Mouse (Mus musculus) MEL (cell line): ENCODE results near the gene Wasl. TPM values are rescaled to one million over a fixed set of nuclear protein-coding genes. Genes with fewer than 3 reads are reported as not detected.

Source experiments
- DNase-seq: peaks from one replicate; pipeline ENCODE4 v3.0.0; 2011; ENCODE audit warnings: low read depth, low spot score
- H3K27ac ChIP-seq: 2 replicates; pipeline ENCODE4 v1.5.1; 2012; ENCODE audit warnings: low read depth, mild to moderate bottlenecking, control low read depth, low read length, moderate library complexity; ENCODE audit not compliant: control insufficient read depth
- H3K27me3 ChIP-seq, 2 experiments: fragments of 150-350 bp in 1 of 2; sonication (generic) in 1 of 2; 2 replicates each; pipeline ENCODE4 v1.6.1; 2012; ENCODE audit warnings: low read length in 2 of 2, mild to moderate bottlenecking in 2 of 2, improper control_type of control experiment in 1 of 2, moderate library complexity in 1 of 2; ENCODE audit not compliant: insufficient read depth in 2 of 2, control insufficient read depth in 1 of 2
- H3K36me3 ChIP-seq, 2 experiments: 2 replicates each; pipeline ENCODE4 v1.6.1; 2012 to 2014; ENCODE audit warnings: low read length in 2 of 2, improper control_type of control experiment in 1 of 2, inconsistent platforms in 1 of 2, mild to moderate bottlenecking in 1 of 2; ENCODE audit not compliant: insufficient read depth in 2 of 2, control insufficient read depth in 1 of 2
- H3K4me1 ChIP-seq, 2 experiments: fragments of 150-350 bp in 1 of 2; sonication (generic) in 1 of 2; 2 replicates each; pipeline ENCODE4 v1.6.1; 2012; ENCODE audit warnings: low read length in 2 of 2, improper control_type of control experiment in 1 of 2, mild to moderate bottlenecking in 1 of 2; ENCODE audit not compliant: insufficient read depth in 2 of 2, control insufficient read depth in 1 of 2
- H3K4me3 ChIP-seq, 2 experiments: fragments of 150-350 bp in 1 of 2; sonication (generic) in 1 of 2; 2 replicates each; pipeline ENCODE4 v1.5.1; 2012; ENCODE audit warnings: low read depth in 2 of 2, low read length in 2 of 2, mild to moderate bottlenecking in 2 of 2, moderate library complexity in 2 of 2, control low read depth in 1 of 2, improper control_type of control experiment in 1 of 2; ENCODE audit not compliant: control insufficient read depth in 1 of 2, insufficient read depth in 1 of 2
- H3K79me2 ChIP-seq: 2 replicates; pipeline ENCODE4 v1.6.1; 2012; ENCODE audit warnings: mild to moderate bottlenecking, low read length, moderate library complexity; ENCODE audit not compliant: control insufficient read depth, poor library complexity, insufficient read depth
- H3K9ac ChIP-seq: 2 replicates; pipeline ENCODE4 v1.6.1; 2012; ENCODE audit warnings: low read depth, mild to moderate bottlenecking, control low read depth, low read length, moderate library complexity; ENCODE audit not compliant: control insufficient read depth, poor library complexity, severe bottlenecking
- H3K9me3 ChIP-seq: fragments of 150-350 bp; sonication (generic); replicated peaks from 2 replicates; pipeline ENCODE4 v1.6.1; 2012; ENCODE audit warnings: mild to moderate bottlenecking, low read length, improper control_type of control experiment, moderate library complexity; ENCODE audit not compliant: insufficient read depth
- CHD1 ChIP-seq: IDR thresholded peaks from 2 replicates; pipeline ENCODE4 v1.6.1; 2012; ENCODE audit warnings: low read depth, mild to moderate bottlenecking, inconsistent platforms, low read length, improper control_type of control experiment
- CTCF ChIP-seq, 3 experiments: IDR thresholded peaks in 2 of 3; conservative IDR thresholded peaks in 1 of 3; 2 replicates each; pipeline ENCODE4 v1.5.1; 2011 to 2012; ENCODE audit warnings: low read length in 3 of 3, low read depth in 2 of 3, mild to moderate bottlenecking in 2 of 3, improper control_type of control experiment in 1 of 3, inconsistent platforms in 1 of 3, mixed read lengths in 1 of 3, moderate library complexity in 1 of 3; ENCODE audit not compliant: control insufficient read depth in 1 of 3, insufficient read depth in 1 of 3, poor library complexity in 1 of 3, severe bottlenecking in 1 of 3
- EP300 ChIP-seq, 2 experiments: IDR thresholded peaks; 2 replicates each; pipeline ENCODE4 v1.6.1; 2011; ENCODE audit warnings: improper control_type of control experiment in 2 of 2, low read length in 2 of 2, low read depth in 1 of 2, mild to moderate bottlenecking in 1 of 2
- ETS1 ChIP-seq: IDR thresholded peaks from 2 replicates; pipeline ENCODE4 v1.6.1; 2012; ENCODE audit warnings: low read depth, mild to moderate bottlenecking, inconsistent platforms, low read length, improper control_type of control experiment, moderate library complexity
- GABPA ChIP-seq: IDR thresholded peaks from 2 replicates; pipeline ENCODE4 v1.6.1; 2012; ENCODE audit warnings: low read depth, mild to moderate bottlenecking, inconsistent platforms, low read length, improper control_type of control experiment, moderate library complexity
- GATA1 ChIP-seq: IDR thresholded peaks from 2 replicates; pipeline ENCODE4 v1.6.1; 2011; ENCODE audit warnings: low read depth, low read length, improper control_type of control experiment
- MAFK ChIP-seq: IDR thresholded peaks from 2 replicates; pipeline ENCODE4 v1.6.1; 2011; ENCODE audit warnings: low read depth, mild to moderate bottlenecking, low read length, improper control_type of control experiment, borderline replicate concordance
- MXI1 ChIP-seq: IDR thresholded peaks from 2 replicates; pipeline ENCODE4 v1.6.1; 2011; ENCODE audit warnings: mild to moderate bottlenecking, low read depth, low read length, improper control_type of control experiment
- MYB ChIP-seq: IDR thresholded peaks from 2 replicates; pipeline ENCODE4 v1.6.1; 2011; ENCODE audit warnings: mild to moderate bottlenecking, low read depth, low read length, improper control_type of control experiment
- MYC ChIP-seq: IDR thresholded peaks from 2 replicates; pipeline ENCODE4 v1.6.1; 2011; ENCODE audit warnings: low read depth, mild to moderate bottlenecking, low read length, improper control_type of control experiment, moderate library complexity
- NELFE ChIP-seq: IDR thresholded peaks from 2 replicates; pipeline ENCODE4 v1.6.1; 2011; ENCODE audit warnings: low read depth, low read length, improper control_type of control experiment
- NRF1 ChIP-seq: IDR thresholded peaks from 2 replicates; pipeline ENCODE4 v1.6.1; 2014; ENCODE audit warnings: low read depth, mild to moderate bottlenecking, inconsistent platforms, low read length, improper control_type of control experiment, moderate library complexity; ENCODE audit not compliant: poor library complexity, insufficient read depth, severe bottlenecking
- POLR2A ChIP-seq, 2 experiments: IDR thresholded peaks; 2 replicates each; pipeline ENCODE4 v1.6.1; 2011 to 2012; ENCODE audit warnings: low read length in 2 of 2, mild to moderate bottlenecking in 2 of 2, control low read depth in 1 of 2, improper control_type of control experiment in 1 of 2, low read depth in 1 of 2, moderate library complexity in 1 of 2; ENCODE audit not compliant: control insufficient read depth in 1 of 2, insufficient read depth in 1 of 2, poor library complexity in 1 of 2
- RAD21 ChIP-seq: IDR thresholded peaks from 2 replicates; pipeline ENCODE4 v1.6.1; 2011; ENCODE audit warnings: mild to moderate bottlenecking, low read depth, low read length, improper control_type of control experiment
- RCOR1 ChIP-seq: IDR thresholded peaks from 2 replicates; pipeline ENCODE4 v1.6.1; 2012; ENCODE audit warnings: low read depth, mild to moderate bottlenecking, inconsistent platforms, low read length, improper control_type of control experiment
- TBP ChIP-seq: IDR thresholded peaks from 2 replicates; pipeline ENCODE4 v1.8.0; 2011; ENCODE audit warnings: low read depth, low read length, improper control_type of control experiment
- USF1 ChIP-seq: IDR thresholded peaks from 2 replicates; pipeline ENCODE4 v1.6.1; 2014; ENCODE audit warnings: low read depth, mild to moderate bottlenecking, inconsistent platforms, low read length, improper control_type of control experiment, moderate library complexity
- USF2 ChIP-seq, 2 experiments: IDR thresholded peaks; 2 replicates each; pipeline ENCODE4 v1.6.1; 2011 to 2012; ENCODE audit warnings: improper control_type of control experiment in 2 of 2, low read length in 2 of 2, borderline replicate concordance in 1 of 2, inconsistent platforms in 1 of 2, low read depth in 1 of 2, mild to moderate bottlenecking in 1 of 2; ENCODE audit not compliant: insufficient read depth in 1 of 2
- ZKSCAN1 ChIP-seq: IDR thresholded peaks from 2 replicates; pipeline ENCODE4 v1.6.1; 2012; ENCODE audit warnings: low read depth, mild to moderate bottlenecking, inconsistent platforms, low read length, improper control_type of control experiment, moderate library complexity
- ZNF384 ChIP-seq: IDR thresholded peaks from 2 replicates; pipeline ENCODE4 v1.6.1; 2012; ENCODE audit warnings: low read depth, mild to moderate bottlenecking, inconsistent platforms, low read length, improper control_type of control experiment
- polyA plus RNA-seq, 2 experiments: library from polyadenylated mRNA; stranded (reverse) in 1 of 2; unstranded in 1 of 2; fragments of >175 nt in 1 of 2; fragments of >200 nt in 1 of 2; gene quantifications; 2 replicates each; pipeline versions ENCODE4 v1.2.1 to v1.2.4; 2012; ENCODE audit warnings: low replicate concordance in 2 of 2, low read depth in 1 of 2; ENCODE audit not compliant: insufficient read length in 2 of 2, insufficient read depth in 1 of 2, missing spikeins in 1 of 2
- total RNA-seq: library from RNA; depleted of rRNA; stranded (reverse); fragments of 300-350 nt; gene quantifications from 2 replicates; pipeline ENCODE4 v1.2.3, GENCODE M21; 2012

Gene Wasl
- total and polyA plus RNA-seq, 3 experiments, result 4.3 to 33.3 (median 9.5) TPM

DNA sequence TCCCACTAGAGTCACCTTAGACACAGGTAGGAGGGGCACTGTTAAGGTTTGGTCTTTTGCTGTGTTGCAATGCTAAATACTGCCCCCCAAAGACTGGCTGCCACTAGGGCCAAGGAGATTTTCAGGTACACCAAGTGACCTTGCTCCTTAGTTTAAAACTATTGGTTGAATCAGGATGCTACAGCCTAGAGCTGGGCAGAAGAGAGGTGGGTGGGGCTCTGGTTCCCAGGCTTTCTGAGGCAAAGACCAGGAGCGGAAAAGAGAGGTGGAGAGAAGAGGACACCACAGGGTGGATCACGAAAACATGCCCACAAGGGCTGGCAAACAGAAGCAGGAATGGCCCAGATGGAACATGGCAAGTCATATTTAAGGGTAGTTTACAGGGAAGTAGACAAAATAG is 22.6 kb downstream of the Wasl start:
- Histone ChIP-seq H3K9me3 (no peaks in the 10 kb centered on the region), H3K4me3 (no peak overlapping the region), H3K4me1 (peaks cover 7 to 21% of the 10 kb centered on the region in 2 experiments), H3K36me3 (peaks cover 8 to 26% of the 10 kb centered on the region in 2 experiments), H3K9ac (no peak overlapping the region), H3K79me2 (peaks cover 28% of the 10 kb centered on the region), H3K27me3 (no peaks in the 10 kb centered on the region), H3K27ac (no peak overlapping the region)
- TF ChIP-seq ZKSCAN1, result no peak
- no peak for TF ChIP-seq ETS1
- no peak for TF ChIP-seq NELFE
- no peak for TF ChIP-seq GATA1
- TF ChIP-seq CHD1, result no peak
- TF ChIP-seq ZNF384, result no peak
- TF ChIP-seq, all 39 proteins: peak for 0
- DNase-seq, result no peak

GRCm38 (mm10) chr6:24641286-24641685 is 23.5 kb downstream of the Wasl start:
- no peak overlapping the region for H3K4me3 ChIP-seq
- H3K9me3 ChIP-seq, result no peaks in the 10 kb centered on the region
- peak; percentile 76; the same call in 1 of the 2 replicates for TF ChIP-seq MXI1
- peak; percentile 35; the same call in 1 of the 2 replicates for TF ChIP-seq NRF1
- peak; percentile 54; the same call in 1 of the 2 replicates for TF ChIP-seq MYB
- peak; percentile 18 to 53; a peak in 2 of 4 replicates for TF ChIP-seq EP300 (IDR thresholded peaks at IDR 0.05; ENCODE audit: low read depth in 1 of 2, low read length in 2 of 2)
- TF ChIP-seq CTCF (IDR thresholded peaks at IDR 0.05 in 2 of 3, conservative IDR thresholded peaks at IDR 0.05 in 1 of 3; ENCODE audit: control insufficient read depth in 1 of 3, insufficient read depth in 1 of 3, low read depth in 2 of 3, low read length in 3 of 3, poor library complexity in 1 of 3, severe bottlenecking in 1 of 3), result no peak
- TF ChIP-seq, all 39 proteins: peak for 4
- no peaks in the 10 kb centered on the region for H3K27me3 ChIP-seq
- peaks cover 7 to 15% of the 10 kb centered on the region in 2 experiments for H3K4me1 ChIP-seq
- H3K36me3 ChIP-seq, result peaks cover 9 to 18% of the 10 kb centered on the region in 2 experiments
- H3K79me2 ChIP-seq, result peaks cover 23% of the 10 kb centered on the region
- no peak for DNase-seq
- no peak overlapping the region for H3K27ac ChIP-seq
- H3K9ac ChIP-seq, result no peak overlapping the region

DNA sequence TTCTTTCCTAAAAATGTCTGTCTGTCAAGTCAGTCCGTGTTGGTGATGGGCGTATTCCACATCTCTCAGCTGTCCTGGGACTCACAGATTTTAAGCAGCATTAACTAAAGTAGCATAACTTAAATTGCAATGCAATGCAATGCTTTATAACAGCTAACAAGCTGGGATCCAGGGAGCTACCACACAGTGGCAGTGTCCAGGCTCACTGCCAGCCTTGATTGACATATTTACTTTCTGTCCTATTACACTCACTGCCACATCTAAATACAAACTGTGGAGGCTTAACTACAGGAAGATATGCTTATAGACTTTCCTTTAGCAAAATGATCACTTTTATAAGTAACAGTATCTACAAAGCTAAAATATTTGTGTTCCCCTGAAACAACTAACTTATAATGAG is 29.0 kb downstream of the Wasl start:
- peaks cover 4 to 16% of the 10 kb centered on the region in 2 experiments for H3K36me3 ChIP-seq
- H3K9me3 ChIP-seq, result no peaks in the 10 kb centered on the region
- no peaks in the 10 kb centered on the region for H3K27me3 ChIP-seq
- H3K79me2 ChIP-seq, result peaks cover 5% of the 10 kb centered on the region
- no peaks in the 10 kb centered on the region; a peak in 1 of 4 replicates for H3K4me1 ChIP-seq
- no peak overlapping the region for H3K9ac ChIP-seq
- H3K4me3 ChIP-seq, result no peak overlapping the region
- DNase-seq, result no peak
- H3K27ac ChIP-seq, result no peak overlapping the region
- TF ChIP-seq POLR2A (IDR thresholded peaks at IDR 0.05; ENCODE audit: control insufficient read depth in 1 of 2, insufficient read depth in 1 of 2, low read depth in 1 of 2, low read length in 2 of 2, poor library complexity in 1 of 2) (no peak), RCOR1 (no peak), MAFK (no peak), MYB (no peak), RAD21 (no peak), GABPA (no peak), EP300 (IDR thresholded peaks at IDR 0.05; ENCODE audit: low read depth in 1 of 2, low read length in 2 of 2) (no peak), TBP (no peak), USF2 (IDR thresholded peaks at IDR 0.05; ENCODE audit: borderline replicate concordance in 1 of 2, insufficient read depth in 1 of 2, low read depth in 1 of 2, low read length in 2 of 2) (no peak), MYC (no peak), USF1 (no peak)
- TF ChIP-seq, all 39 proteins: peak for 0
